Mouse (Mus musculus): ENCODE data around the gene Jund. TPM values are rescaled to one million over a fixed set of nuclear protein-coding genes. Genes with fewer than 3 reads are reported as not detected.

The Jund gene
- polyA plus RNA-seq, 1 experiment from 2014 or later: 49.6 TPM

GRCm38 (mm10) chr8:70724216-70724615 is 25.5 kb downstream of the Jund start:
- Histone ChIP-seq H3K9me3 (no peaks in the 10 kb centered on the region), H3K4me1 (0 out of 2 replicates have a peak, but pooled peaks cover 3% of the 10 kb centered on the region), H3K27ac (peak overlapping the region; percentile 25; the same call in 1 of the 2 replicates), H3K36me3 (replicated peaks) (no peaks in the 10 kb centered on the region), H3K4me3 (no peak overlapping the region), H3K27me3 (ENCODE audit: poor library complexity, severe bottlenecking) (peaks cover 46% of the 10 kb centered on the region)
- DNase-seq (ENCODE audit: extremely low spot score, low spot score): no peak
- 81% methylated on average over 12 of the region's 12 CpGs for WGBS

- Histone ChIP-seq H3K9me3 (no peaks in the 10 kb centered on the region), H3K36me3 (replicated peaks) (no peaks in the 10 kb centered on the region), H3K27me3 (ENCODE audit: poor library complexity, severe bottlenecking) (peaks cover 56% of the 10 kb centered on the region), H3K27ac (no peak overlapping the region), H3K4me3 (no peak overlapping the region), H3K4me1 (peaks cover 13% of the 10 kb centered on the region)
- WGBS: 28% methylated on average over 14 of the region's 14 CpGs
- no peak for DNase-seq (ENCODE audit: extremely low spot score, low spot score)
Observed at GRCm38 (mm10) chr8:70725792-70726447, 27.2 kb downstream of the Jund start.

DNA sequence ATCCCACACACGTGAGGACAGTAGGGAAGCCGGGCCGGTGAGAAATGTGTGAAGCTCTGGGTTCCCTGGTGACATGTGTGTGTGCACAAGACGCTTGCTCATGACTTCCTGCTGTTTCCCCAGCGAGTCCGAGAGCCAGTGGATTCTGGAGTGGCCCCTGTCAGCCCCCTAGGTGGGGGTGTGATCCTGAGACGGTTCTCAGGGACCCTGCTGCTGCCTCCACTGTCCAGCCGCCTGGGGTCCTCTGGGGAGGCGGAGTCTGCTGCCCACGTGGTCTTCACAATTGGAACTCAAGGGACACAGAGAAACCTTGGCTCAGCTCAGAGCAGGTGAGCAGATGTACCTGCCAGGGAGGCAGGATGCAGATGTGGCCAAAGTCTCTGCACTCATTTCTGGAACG is 28.0 kb downstream of the Jund start:
- Histone ChIP-seq H3K27me3 (ENCODE audit: poor library complexity, severe bottlenecking) (peaks cover 64% of the 10 kb centered on the region), H3K27ac (no peak overlapping the region)
- 42% methylated on average over 11 of the region's 11 CpGs for WGBS

GRCm38 (mm10) chr8:70729808-70730475 is 31.2 kb downstream of the Jund start:
- Histone ChIP-seq H3K36me3 (replicated peaks) (no peaks in the 10 kb centered on the region), H3K9me3 (no peaks in the 10 kb centered on the region), H3K27ac (no peak overlapping the region), H3K4me3 (peak overlapping the region; percentile 46), H3K4me1 (peaks cover 13% of the 10 kb centered on the region), H3K27me3 (ENCODE audit: poor library complexity, severe bottlenecking) (peaks cover 82% of the 10 kb centered on the region)
- 3% methylated on average over 34 of the region's 34 CpGs for WGBS
- no peak for DNase-seq (ENCODE audit: extremely low spot score, low spot score)

More for the DNA sequence above, 28.0 kb downstream of the Jund start:
- H3K9me3 ChIP-seq: no peaks in the 10 kb centered on the region
- no peak overlapping the region for H3K4me3 ChIP-seq
- no peak for DNase-seq (ENCODE audit: extremely low spot score, low spot score)
- peaks cover 13% of the 10 kb centered on the region for H3K4me1 ChIP-seq
- H3K36me3 ChIP-seq (replicated peaks): no peaks in the 10 kb centered on the region

- no peak for DNase-seq (ENCODE audit: extremely low spot score, low spot score)
- Histone ChIP-seq H3K9me3 (no peaks in the 10 kb centered on the region), H3K4me3 (no peak overlapping the region), H3K36me3 (replicated peaks) (no peaks in the 10 kb centered on the region), H3K27me3 (ENCODE audit: poor library complexity, severe bottlenecking) (peaks cover 79% of the 10 kb centered on the region), H3K27ac (no peak overlapping the region), H3K4me1 (peaks cover 13% of the 10 kb centered on the region)
- WGBS: 88% methylated on average over 4 of the region's 4 CpGs
Observed at GRCm38 (mm10) chr8:70730956-70731355, 32.2 kb downstream of the Jund start.

- DNase-seq (ENCODE audit: extremely low spot score, low spot score): no peak
- Histone ChIP-seq H3K9me3 (no peaks in the 10 kb centered on the region), H3K4me3 (no peak overlapping the region), H3K36me3 (replicated peaks) (no peaks in the 10 kb centered on the region), H3K4me1 (peaks cover 9% of the 10 kb centered on the region), H3K27me3 (ENCODE audit: poor library complexity, severe bottlenecking) (peaks cover 64% of the 10 kb centered on the region), H3K27ac (no peak overlapping the region)
- 70% methylated on average over 5 of the region's 5 CpGs for WGBS
Observed at GRCm38 (mm10) chr8:70737705-70738104, 39.0 kb downstream of the Jund start.

DNA sequence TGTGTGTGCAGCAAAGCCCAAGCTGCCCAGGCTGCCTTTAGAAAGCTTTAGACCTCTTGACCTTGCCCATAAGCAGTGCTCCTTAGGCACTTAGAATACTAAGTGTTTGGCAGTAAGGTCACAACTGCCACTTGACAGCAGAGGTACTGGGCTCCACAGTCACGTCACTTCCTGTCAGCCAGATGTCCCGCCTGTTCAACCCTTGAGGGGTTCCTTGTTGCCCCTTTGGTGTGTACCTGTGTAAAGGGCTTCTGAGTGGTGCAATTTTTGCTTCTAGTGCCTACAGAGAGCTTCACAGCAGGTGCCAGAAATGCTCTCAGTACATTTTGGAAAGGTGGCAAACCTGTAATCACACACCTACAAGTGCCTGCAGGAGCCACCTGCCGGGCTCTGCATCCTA is 39.5 kb downstream of the Jund start:
- Histone ChIP-seq H3K4me3 (no peak overlapping the region), H3K9me3 (no peaks in the 10 kb centered on the region), H3K4me1 (peaks cover 14% of the 10 kb centered on the region), H3K27me3 (ENCODE audit: poor library complexity, severe bottlenecking) (peaks cover 64% of the 10 kb centered on the region), H3K36me3 (replicated peaks) (no peaks in the 10 kb centered on the region), H3K27ac (no peak overlapping the region)
- 77% methylated on average over 3 of the region's 3 CpGs for WGBS
- no peak for DNase-seq (ENCODE audit: extremely low spot score, low spot score)

DNA sequence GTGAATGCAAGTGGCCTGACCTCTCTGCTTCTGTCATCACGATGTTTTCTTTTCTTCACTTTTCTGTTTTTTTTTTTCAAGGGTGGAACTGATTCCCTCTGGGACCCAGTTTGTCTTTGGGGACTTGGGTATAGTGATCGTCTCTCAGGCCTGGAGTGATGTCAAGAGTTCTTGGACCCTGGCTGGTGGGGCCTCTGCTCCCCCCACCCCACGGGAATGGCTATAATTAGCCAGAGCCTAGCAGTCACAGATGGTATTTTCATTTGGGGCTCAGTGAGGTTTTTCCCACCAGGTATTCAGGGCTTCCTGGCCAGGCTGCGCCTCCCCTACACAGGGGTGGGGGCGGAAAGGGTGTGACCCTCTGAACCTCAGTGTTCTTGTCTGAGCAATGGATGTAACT is 42.9 kb downstream of the Jund start:
- DNase-seq (ENCODE audit: extremely low spot score, low spot score): no peak
- no peaks in the 10 kb centered on the region for H3K36me3 ChIP-seq (replicated peaks)
- H3K27ac ChIP-seq: no peak overlapping the region
- H3K27me3 ChIP-seq (ENCODE audit: poor library complexity, severe bottlenecking): peaks cover 90% of the 10 kb centered on the region
- H3K4me1 ChIP-seq: peaks cover 27% of the 10 kb centered on the region
- WGBS: 68% methylated on average over 5 of the region's 5 CpGs
- H3K4me3 ChIP-seq: no peak overlapping the region
- no peaks in the 10 kb centered on the region; the same call in 1 of the 2 replicates for H3K9me3 ChIP-seq

- peaks cover 91% of the 10 kb centered on the region for H3K27me3 ChIP-seq (ENCODE audit: poor library complexity, severe bottlenecking)
Observed at GRCm38 (mm10) chr8:70742176-70742575, 43.4 kb downstream of the Jund start.

GRCm38 (mm10) chr8:70742981-70743655 is 44.4 kb downstream of the Jund start:
- Histone ChIP-seq H3K27ac (peak overlapping the region; percentile 60), H3K4me3 (peak overlapping the region; percentile 46), H3K27me3 (ENCODE audit: poor library complexity, severe bottlenecking) (peaks cover 91% of the 10 kb centered on the region), H3K4me1 (peaks cover 27% of the 10 kb centered on the region), H3K9me3 (no peaks in the 10 kb centered on the region; the same call in 1 of the 2 replicates), H3K36me3 (replicated peaks) (no peaks in the 10 kb centered on the region)
- no peak for DNase-seq (ENCODE audit: extremely low spot score, low spot score)
- WGBS: 2% methylated on average over 38 of the region's 38 CpGs

More at GRCm38 (mm10) chr8:70742176-70742575, 43.4 kb downstream of the Jund start:
- 77% methylated on average over 11 of the region's 11 CpGs for WGBS
- H3K27ac ChIP-seq: no peak overlapping the region
- H3K4me3 ChIP-seq: no peak overlapping the region
- peaks cover 27% of the 10 kb centered on the region for H3K4me1 ChIP-seq
- no peaks in the 10 kb centered on the region for H3K36me3 ChIP-seq (replicated peaks)
- DNase-seq (ENCODE audit: extremely low spot score, low spot score): no peak
- no peaks in the 10 kb centered on the region; the same call in 1 of the 2 replicates for H3K9me3 ChIP-seq

DNA sequence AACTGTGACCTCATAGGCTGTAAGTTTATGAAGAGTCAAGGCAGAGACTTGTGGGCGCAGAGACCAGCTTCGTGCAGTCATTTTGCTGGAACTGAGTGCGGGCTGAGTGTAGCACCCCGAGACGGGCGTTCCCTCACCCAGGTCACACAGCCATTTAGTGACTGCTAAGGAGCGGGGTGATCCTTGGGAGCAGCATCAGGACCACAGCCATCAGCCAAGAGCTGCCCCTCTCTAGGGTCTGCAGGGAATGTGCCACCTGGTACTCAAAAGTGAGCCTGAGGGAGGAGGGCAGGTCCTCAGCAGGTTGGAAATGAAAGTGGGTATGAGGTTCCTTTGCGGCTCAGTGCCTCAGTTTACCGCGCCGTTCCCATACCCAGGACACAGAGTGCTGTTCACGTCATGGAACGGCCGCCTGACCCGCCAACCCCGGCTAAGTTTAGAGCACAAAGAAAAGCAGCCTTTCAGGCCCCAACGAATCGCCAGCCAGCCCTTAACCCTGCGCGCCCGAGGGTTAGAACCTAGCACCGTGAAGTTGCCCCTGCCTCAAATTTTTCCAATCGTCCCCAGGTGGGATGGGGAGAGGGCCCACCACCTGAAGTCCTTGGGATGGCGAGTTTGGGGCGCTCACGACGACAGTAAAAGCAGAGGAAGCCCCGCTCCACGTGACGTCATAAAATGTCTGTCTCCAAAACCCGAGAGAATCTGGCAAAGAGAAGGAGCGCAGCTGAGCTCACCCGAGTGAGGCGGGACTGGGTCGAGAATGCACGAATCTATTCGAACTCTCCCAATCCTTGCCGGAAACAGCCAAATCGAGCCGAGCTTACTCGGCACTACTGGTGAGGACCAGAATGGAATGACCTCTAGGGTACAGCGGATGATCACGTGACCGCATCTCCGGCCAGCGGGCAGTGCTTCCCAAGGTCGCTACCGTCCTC is 45.2 kb downstream of the Jund start:
- WGBS: 4% methylated on average over 48 of the region's 48 CpGs
- no peaks in the 10 kb centered on the region for H3K36me3 ChIP-seq (replicated peaks)
- H3K4me1 ChIP-seq: peaks cover 27% of the 10 kb centered on the region
- H3K27ac ChIP-seq: peak overlapping the region; percentile 60; the same call in 1 of the 2 replicates
- H3K9me3 ChIP-seq: no peaks in the 10 kb centered on the region; the same call in 1 of the 2 replicates
- no peak for DNase-seq (ENCODE audit: extremely low spot score, low spot score)
- H3K27me3 ChIP-seq (ENCODE audit: poor library complexity, severe bottlenecking): peaks cover 93% of the 10 kb centered on the region
- peak overlapping the region; percentile 46 for H3K4me3 ChIP-seq

DNA sequence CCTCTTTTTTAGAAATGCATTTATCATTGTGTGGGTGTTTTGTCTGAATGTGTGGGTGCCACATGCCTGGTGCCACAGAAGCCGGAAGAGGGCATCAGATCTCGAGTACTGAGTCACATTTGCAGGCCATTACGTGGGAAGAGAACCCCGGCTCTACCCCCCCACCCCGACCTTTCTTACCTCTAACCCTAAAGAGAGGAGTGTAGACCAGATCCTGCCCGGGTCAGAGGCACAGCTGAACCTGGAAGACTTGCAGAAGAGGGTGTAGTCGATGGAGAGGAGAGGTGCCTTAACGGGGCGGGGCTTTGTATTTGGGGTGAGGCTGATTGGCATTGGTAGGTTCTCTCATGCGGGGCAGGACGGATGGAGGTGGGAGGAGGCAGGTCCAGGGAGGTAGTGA is 46.1 kb downstream of the Jund start:
- 60% methylated on average over 11 of the region's 11 CpGs for WGBS
- Histone ChIP-seq H3K36me3 (replicated peaks) (no peaks in the 10 kb centered on the region), H3K27ac (no peak overlapping the region), H3K4me1 (peaks cover 27% of the 10 kb centered on the region), H3K4me3 (no peak overlapping the region), H3K27me3 (ENCODE audit: poor library complexity, severe bottlenecking) (peaks cover 100% of the 10 kb centered on the region), H3K9me3 (no peaks in the 10 kb centered on the region; the same call in 1 of the 2 replicates)
- no peak for DNase-seq (ENCODE audit: extremely low spot score, low spot score)

Data from forebrain, embryonic 10.5 days (tissue).